Mouse (Mus musculus) ES-E14 (cell line): ENCODE data around the gene Col4a2. TPM values are rescaled to one million over a fixed set of nuclear protein-coding genes. Genes with fewer than 3 reads are reported as not detected.

ENCODE experiments used
- DNase-seq: peaks from one replicate; pipeline ENCODE4 v3.0.0-alpha.2; 2013; ENCODE audit warnings: low read depth, low spot score
- H3K27ac ChIP-seq: 2 replicates; pipeline ENCODE4 v1.5.1; 2012; ENCODE audit warnings: low read depth, mild to moderate bottlenecking, low read length, moderate library complexity, mixed read lengths; ENCODE audit not compliant: poor library complexity, insufficient read depth, severe bottlenecking
- H3K36me3 ChIP-seq: 2 replicates; pipeline ENCODE4 v1.6.1; 2012; ENCODE audit warnings: mild to moderate bottlenecking, low read length, moderate library complexity, mixed read lengths; ENCODE audit not compliant: control insufficient read depth, poor library complexity, insufficient read depth, severe bottlenecking
- H3K4me1 ChIP-seq, 2 experiments: fragments of 150-350 bp in 1 of 2; sonication (generic) in 1 of 2; 2 replicates each; pipeline ENCODE4 v1.6.1; 2012; ENCODE audit warnings: low read length in 2 of 2, mild to moderate bottlenecking in 1 of 2, mixed read lengths in 1 of 2; ENCODE audit not compliant: control insufficient read depth in 2 of 2, insufficient read depth in 2 of 2, poor library complexity in 1 of 2
- H3K4me3 ChIP-seq, 2 experiments: fragments of 150-350 bp in 1 of 2; sonication (generic) in 1 of 2; 2 replicates each; pipeline ENCODE4 v1.5.1; 2012; ENCODE audit warnings: low read length in 2 of 2, low read depth in 1 of 2, mild to moderate bottlenecking in 1 of 2, mixed read lengths in 1 of 2; ENCODE audit not compliant: insufficient read depth in 1 of 2, poor library complexity in 1 of 2, severe bottlenecking in 1 of 2
- H3K9ac ChIP-seq: 2 replicates; pipeline ENCODE4 v1.6.1; 2012; ENCODE audit warnings: low read depth, mild to moderate bottlenecking, low read length, mixed read lengths; ENCODE audit not compliant: poor library complexity, insufficient read depth, severe bottlenecking
- H3K9me3 ChIP-seq: fragments of 150-350 bp; sonication (generic); 2 replicates; pipeline ENCODE4 v1.6.1; 2012; ENCODE audit warnings: low read depth, mild to moderate bottlenecking, low read length; ENCODE audit not compliant: control insufficient read depth, insufficient read depth
- CHD2 ChIP-seq: IDR thresholded peaks from 2 replicates; pipeline ENCODE4 v1.6.1; 2014; ENCODE audit warnings: mild to moderate bottlenecking, low read depth, low read length, inconsistent platforms
- HCFC1 ChIP-seq: IDR thresholded peaks from 2 replicates; pipeline ENCODE4 v1.6.1; 2012; ENCODE audit warnings: low read length, inconsistent platforms, borderline replicate concordance; ENCODE audit not compliant: insufficient read depth
- MAFK ChIP-seq: IDR thresholded peaks from 2 replicates; pipeline ENCODE4 v1.6.1; 2014; ENCODE audit warnings: mild to moderate bottlenecking, low read depth, low read length, inconsistent platforms; ENCODE audit not compliant: insufficient read depth
- ZC3H11A ChIP-seq: IDR thresholded peaks from 2 replicates; pipeline ENCODE4 v1.6.1; 2012; ENCODE audit warnings: low read depth, mild to moderate bottlenecking, inconsistent platforms, low read length, borderline replicate concordance
- ZNF384 ChIP-seq: IDR thresholded peaks from 2 replicates; pipeline ENCODE4 v1.6.1; 2012; ENCODE audit warnings: low read depth, low read length, inconsistent platforms
- in situ Hi-C, 2 experiments: fragments of 600-800 bp; cut with MboI; formaldehyde crosslinking; loops; one replicate each; pipeline ENCODE4 v1.15.1; 2025; ENCODE audit warnings: low sequenced_read_pairs in 2 of 2, inconsistent platforms in 1 of 2; ENCODE audit not compliant: unreplicated experiment in 2 of 2
- total RNA-seq: library from RNA; depleted of rRNA; stranded (reverse); fragments of 300-350 nt; gene quantifications from 2 replicates; pipeline ENCODE4 v1.2.3, GENCODE M21; 2012; rRNA removed

Col4a2 gene
- 40.7 and 102 TPM in 2 replicates for total RNA-seq

- peak; percentile 36 for DNase-seq
- peak within 1 kb of the TSS; percentile 74 for H3K9ac ChIP-seq
- no peaks in the 10 kb centered on the region for H3K9me3 ChIP-seq
- TF ChIP-seq HCFC1 (peak; percentile 44; the same call in 1 of the 2 replicates), ZC3H11A (no peak)
- H3K36me3 ChIP-seq: no peaks in the 10 kb centered on the region
- peak within 1 kb of the TSS; percentile 71 to 77 for H3K4me3 ChIP-seq
- peaks cover 0 to 8% of the 10 kb centered on the region in 2 experiments; a peak in 1 of 4 replicates for H3K4me1 ChIP-seq
- H3K27ac ChIP-seq: no peak within 1 kb of the TSS
- in situ Hi-C loops: loop anchor here (25.0 kb wide), 1 partner anchor 1075 kb away; the partner anchor contains the start of gene Sox1 (in 2 of the 2)
These were observed at the start of gene Col4a2, which contains the start of gene Col4a1 for GRCm38 (mm10) chr8:11312349-11313175. Gene Col4a2 (plus strand): TSS chr8:11312805. Gene Col4a1 (minus strand): TSS chr8:11312826.

- no peak overlapping the region for H3K4me3 ChIP-seq
- no peak overlapping the region for H3K9ac ChIP-seq
- TF ChIP-seq CHD2: no peak
- no peak for TF ChIP-seq ZNF384
- TF ChIP-seq MAFK: no peak
- no peak for TF ChIP-seq HCFC1
- no peak for TF ChIP-seq ZC3H11A
- in situ Hi-C loops: no loop called here
- H3K4me1 ChIP-seq: peaks cover 0 to 2% of the 10 kb centered on the region in 2 experiments; a peak in 1 of 4 replicates
- DNase-seq: no peak
- H3K9me3 ChIP-seq: no peaks in the 10 kb centered on the region
- H3K36me3 ChIP-seq: no peaks in the 10 kb centered on the region
- H3K27ac ChIP-seq: no peak overlapping the region
These were observed 48.8 kb upstream of the Col4a2 start for GRCm38 (mm10) chr8:11263848-11264247.

- Histone ChIP-seq H3K9me3 (no peaks in the 10 kb centered on the region), H3K36me3 (no peaks in the 10 kb centered on the region), H3K4me1 (peaks cover 0 to 2% of the 10 kb centered on the region in 2 experiments; a peak in 1 of 4 replicates), H3K4me3 (no peak overlapping the region), H3K9ac (no peak overlapping the region), H3K27ac (no peak overlapping the region)
- DNase-seq: no peak
- TF ChIP-seq ZC3H11A (no peak), MAFK (no peak), HCFC1 (no peak), CHD2 (no peak), ZNF384 (no peak)
- in situ Hi-C loops: no loop called here
These were observed 46.6 kb upstream of the Col4a2 start for GRCm38 (mm10) chr8:11265971-11266370.

- H3K4me3 ChIP-seq: no peak overlapping the region
- no peak overlapping the region for H3K9ac ChIP-seq
- no peak for TF ChIP-seq ZNF384
- no peak for TF ChIP-seq ZC3H11A
- no peak for TF ChIP-seq HCFC1
- TF ChIP-seq CHD2: no peak
- no peak for TF ChIP-seq MAFK
- no peaks in the 10 kb centered on the region for H3K9me3 ChIP-seq
- peaks cover 0 to 2% of the 10 kb centered on the region in 2 experiments; a peak in 1 of 4 replicates for H3K4me1 ChIP-seq
- in situ Hi-C loops: no loop called here
- no peaks in the 10 kb centered on the region for H3K36me3 ChIP-seq
- DNase-seq: no peak
- H3K27ac ChIP-seq: no peak overlapping the region
These were observed 46.1 kb upstream of the Col4a2 start for GRCm38 (mm10) chr8:11266471-11266870.
